Mouse (Mus musculus) megakaryocyte, embryonic 14.5 days (primary cell): Measurements from ENCODE around the gene Dab1.

Experiments used
- FLI1 ChIP-seq: IDR thresholded peaks from 2 replicates; pipeline ENCODE4 v1.6.1; 2012; ENCODE audit warnings: low read length, inconsistent platforms, mixed read lengths
- GATA1 ChIP-seq: IDR thresholded peaks from 3 replicates; pipeline ENCODE4 v1.6.1; 2012; ENCODE audit warnings: mixed read lengths, low read length, inconsistent platforms, borderline replicate concordance

DNA sequence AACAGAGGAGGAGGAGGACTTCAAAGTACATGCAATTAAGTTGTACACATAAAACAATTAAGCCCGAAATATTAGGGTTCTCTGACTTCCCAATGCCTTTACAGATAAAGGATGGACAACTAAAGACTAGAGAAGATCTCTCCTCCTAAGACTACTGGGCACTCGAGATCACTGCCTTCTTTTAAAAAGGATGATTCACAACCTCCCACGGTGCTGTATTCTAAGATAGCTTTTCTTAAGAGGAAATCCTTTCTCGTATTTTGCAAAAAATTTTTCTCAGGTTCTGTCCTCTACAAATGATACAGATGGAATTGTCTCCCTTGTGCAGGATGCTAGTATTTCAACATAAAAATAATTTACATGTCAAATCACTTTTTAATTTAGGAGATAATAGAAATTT, 500.9 kb downstream of the Dab1 start:
- TF ChIP-seq GATA1 (no peak), FLI1 (no peak)
